8 mouse cellular contexts compared by ENCODE assay signal in the genomic region with DNA sequence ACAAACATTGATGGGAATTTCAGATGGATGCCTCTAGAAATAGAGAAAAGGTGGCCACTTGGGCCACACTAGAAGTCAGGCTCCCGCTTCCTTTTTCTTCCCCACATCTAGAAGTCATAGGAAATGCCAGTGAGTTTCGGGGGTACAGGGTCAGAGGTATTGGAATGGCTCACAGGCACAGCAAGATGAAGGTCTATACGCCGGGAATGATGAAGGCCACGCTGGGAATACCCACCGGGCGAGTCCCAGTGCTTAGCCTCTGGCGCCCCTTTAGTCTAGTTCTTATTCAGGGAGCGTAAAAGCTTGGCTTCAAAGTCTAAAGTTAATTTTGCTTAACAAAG. TPM values are rescaled to one million over a fixed set of nuclear protein-coding genes. Genes with fewer than 3 reads are reported as not detected.
DNase-seq lines count a peak whose midpoint lies in the region; ATAC-seq and TF ChIP-seq lines count a peak whose summit lies in the region.

No protein-coding gene starts in this region.

- no peaks in the 10 kb centered on the region for H3K27me3 ChIP-seq in kidney, embryonic 16.5 days (ENCODE audit: insufficient read depth, low read length)
- no peaks in the 10 kb centered on the region for H3K27me3 ChIP-seq in embryonic facial prominence, embryonic 12.5 days
- H3K27me3 ChIP-seq in intestine, embryonic 16.5 days (replicated peaks; ENCODE audit: control insufficient read depth, insufficient read depth, low read length) = no peaks in the 10 kb centered on the region
- H3K27me3 ChIP-seq in myocyte (ENCODE audit: control insufficient read depth, insufficient read depth, insufficient read length) = no peaks in the 10 kb centered on the region

- peak overlapping the region; percentile 3 for H3ac ChIP-seq in myocyte (ENCODE audit: control insufficient read depth, insufficient read length)

- peak overlapping the region; percentile 76 for H3K4me2 ChIP-seq in kidney, embryonic 16.5 days (replicated peaks; ENCODE audit: low read depth, low read length)
- peak overlapping the region; percentile 59 for H3K4me2 ChIP-seq in embryonic facial prominence, embryonic 12.5 days (replicated peaks)
- peak overlapping the region; percentile 90 for H3K4me2 ChIP-seq in intestine, embryonic 16.5 days (ENCODE audit: low read depth, low read length)
- peak overlapping the region; percentile 98 for H3K4me2 ChIP-seq in myocyte (ENCODE audit: low read depth)

- H3K27ac ChIP-seq in kidney, embryonic 16.5 days (ENCODE audit: low read length) = peak overlapping the region; percentile 96
- H3K27ac ChIP-seq in embryonic facial prominence, embryonic 12.5 days = peak overlapping the region; percentile 95
- H3K27ac ChIP-seq in intestine, embryonic 16.5 days (ENCODE audit: low read length) = peak overlapping the region; percentile 96

- H3K9ac ChIP-seq in kidney, embryonic 16.5 days (replicated peaks; ENCODE audit: low read length) = peak overlapping the region; percentile 91
- peak overlapping the region; percentile 79 for H3K9ac ChIP-seq in embryonic facial prominence, embryonic 12.5 days
- peak overlapping the region; percentile 89 for H3K9ac ChIP-seq in intestine, embryonic 16.5 days (ENCODE audit: low read depth, low read length)

- no peaks in the 10 kb centered on the region for H3K9me3 ChIP-seq in kidney, embryonic 16.5 days (ENCODE audit: low read length)
- no peaks in the 10 kb centered on the region for H3K9me3 ChIP-seq in embryonic facial prominence, embryonic 12.5 days
- H3K9me3 ChIP-seq in intestine, embryonic 16.5 days (ENCODE audit: control insufficient read depth, low read length) = no peaks in the 10 kb centered on the region

- H3K4me1 ChIP-seq in kidney, embryonic 16.5 days (ENCODE audit: insufficient read depth, low read length) = peaks cover 16% of the 10 kb centered on the region
- peaks cover 10% of the 10 kb centered on the region for H3K4me1 ChIP-seq in embryonic facial prominence, embryonic 12.5 days
- peaks cover 10% of the 10 kb centered on the region for H3K4me1 ChIP-seq in intestine, embryonic 16.5 days (ENCODE audit: control insufficient read depth, insufficient read depth, low read length)

- peaks cover 13% of the 10 kb centered on the region for H3K79me2 ChIP-seq in myocyte (ENCODE audit: control insufficient read depth, insufficient read depth)

- no peak for DNase-seq in kidney, postnatal 36 days
- no peak for DNase-seq in yolk sac, embryonic 10.5 days (ENCODE audit: low spot score)
- no peak for DNase-seq in adrenal gland, adult 18-20 months (ENCODE audit: low spot score in 2 of 2)

- TF ChIP-seq POLR2A in myocyte (IDR thresholded peaks at IDR 0.05; ENCODE audit: insufficient read length, low read depth) = no peak

- H3K4me3 ChIP-seq in kidney, embryonic 16.5 days (ENCODE audit: low read length) = peak overlapping the region; percentile 69
- H3K4me3 ChIP-seq in embryonic facial prominence, embryonic 12.5 days = peak overlapping the region; percentile 53
- H3K4me3 ChIP-seq in intestine, embryonic 16.5 days (ENCODE audit: low read length) = peak overlapping the region; percentile 73
- peak overlapping the region; percentile 61 for H3K4me3 ChIP-seq in myocyte

- peak; percentile 50; the same call in 1 of the 2 replicates for ATAC-seq in kidney, embryonic 16.5 days (ENCODE audit: low FRiP score, low TSS enrichment)
- 0 out of 2 replicates have a peak, but pooled peaks have one; percentile 2 for ATAC-seq in embryonic facial prominence, embryonic 12.5 days (ENCODE audit: insufficient number of reproducible peaks, insufficient read depth, low FRiP score, low TSS enrichment)
- ATAC-seq in intestine, embryonic 16.5 days = peak; percentile 49
- ATAC-seq in monocyte, adult 5-6 weeks (replicated peaks; ENCODE audit: insufficient number of reproducible peaks, low FRiP score, low TSS enrichment, poor library complexity, severe bottlenecking) = no peak

- WGBS in kidney, embryonic 16.5 days = 0% methylated on average over 9 of the region's 9 CpGs
- under 1% methylated on average over 9 of the region's 9 CpGs for WGBS in embryonic facial prominence, embryonic 12.5 days
- 1% methylated on average over 9 of the region's 9 CpGs for WGBS in intestine, embryonic 16.5 days

- peaks cover 7% of the 10 kb centered on the region; the same call in 1 of the 2 replicates for H3K36me3 ChIP-seq in kidney, embryonic 16.5 days (ENCODE audit: insufficient read depth, low read length)
- H3K36me3 ChIP-seq in embryonic facial prominence, embryonic 12.5 days = 0 out of 2 replicates have a peak, but pooled peaks cover under 1% of the 10 kb centered on the region
- no peaks in the 10 kb centered on the region for H3K36me3 ChIP-seq in intestine, embryonic 16.5 days (ENCODE audit: control insufficient read depth, insufficient read depth, low read length)
- no peaks in the 10 kb centered on the region for H3K36me3 ChIP-seq in myocyte (ENCODE audit: control insufficient read depth, insufficient read depth)

TF ChIP-seq in myocyte, 11 proteins besides CTCF, POLR2A, EP300 and RAD21:
- no peak for TF ChIP-seq E2F4 (IDR thresholded peaks at IDR 0.05; ENCODE audit: insufficient read depth)
- TF ChIP-seq MAX (IDR thresholded peaks at IDR 0.05; ENCODE audit: low read depth) = no peak
- no peak for TF ChIP-seq REST (IDR thresholded peaks at IDR 0.05; ENCODE audit: insufficient read depth, insufficient read length)
- no peak for TF ChIP-seq SRF (IDR thresholded peaks at IDR 0.05; ENCODE audit: control insufficient read depth, insufficient read length, low read depth)

RNA-seq across cellular contexts. Expression of a gene that starts 0.4 kb away (rescaled TPM):
- polyA plus RNA-seq in kidney, embryonic 16.5 days (2015; fragmentation: Nextera tagmentation; extraction: Ambion mirVana) = 42.0 and 45.0 TPM in 2 replicates
- polyA plus RNA-seq in embryonic facial prominence, embryonic 12.5 days (2016; fragmentation: Nextera tagmentation; extraction: Ambion mirVana) = 36.2 and 38.3 TPM in 2 replicates
- polyA plus RNA-seq in intestine, embryonic 16.5 days (2015; fragmentation: Nextera tagmentation; extraction: Ambion mirVana) = 24.7 and 25.5 TPM in 2 replicates
- polyA plus RNA-seq in myocyte (2012; fragmentation: generic; extraction: Trizol) = 6.2 TPM
- total RNA-seq in monocyte, adult 5-6 weeks (2017) = 12.1 to 21.8 TPM (median 14.6 TPM) in 3 replicates
- 10 to 100 TPM; 14.5 to 19.1 TPM for total RNA-seq in adrenal gland, adult 18-20 months (2021)

RNA-seq across cellular contexts. Expression of a gene that starts 4.2 kb away (rescaled TPM):
- polyA plus RNA-seq in kidney, embryonic 16.5 days (2015; fragmentation: Nextera tagmentation; extraction: Ambion mirVana) = 0.15 and 0.35 TPM in 2 replicates
- not detected in 2 replicates for polyA plus RNA-seq in embryonic facial prominence, embryonic 12.5 days (2016; fragmentation: Nextera tagmentation; extraction: Ambion mirVana)
- 0.44 and 0.53 TPM in 2 replicates for polyA plus RNA-seq in intestine, embryonic 16.5 days (2015; fragmentation: Nextera tagmentation; extraction: Ambion mirVana)
- 0.24 TPM for polyA plus RNA-seq in myocyte (2012; fragmentation: generic; extraction: Trizol)
- not detected in 3 replicates for total RNA-seq in monocyte, adult 5-6 weeks (2017)
- not detected for total RNA-seq in adrenal gland, adult 18-20 months (2021)

RNA-seq across cellular contexts. Expression of a gene that starts 19.5 kb away (rescaled TPM):
- polyA plus RNA-seq in kidney, embryonic 16.5 days (2015; fragmentation: Nextera tagmentation; extraction: Ambion mirVana) = 343 and 370 TPM in 2 replicates
- polyA plus RNA-seq in embryonic facial prominence, embryonic 12.5 days (2016; fragmentation: Nextera tagmentation; extraction: Ambion mirVana) = 306 and 319 TPM in 2 replicates
- 295 and 297 TPM in 2 replicates for polyA plus RNA-seq in intestine, embryonic 16.5 days (2015; fragmentation: Nextera tagmentation; extraction: Ambion mirVana)
- 91.8 TPM for polyA plus RNA-seq in myocyte (2012; fragmentation: generic; extraction: Trizol)
- 31.0 to 45.3 TPM (median 42.6 TPM) in 3 replicates for total RNA-seq in monocyte, adult 5-6 weeks (2017)
- 100 to 1,000 TPM; 147 to 165 TPM for total RNA-seq in adrenal gland, adult 18-20 months (2021)

RNA-seq across cellular contexts. Expression of a gene that starts 32.4 kb away (rescaled TPM):
- polyA plus RNA-seq in kidney, embryonic 16.5 days (2015; fragmentation: Nextera tagmentation; extraction: Ambion mirVana) = 12.9 and 14.9 TPM in 2 replicates
- polyA plus RNA-seq in embryonic facial prominence, embryonic 12.5 days (2016; fragmentation: Nextera tagmentation; extraction: Ambion mirVana) = 20.9 and 22.0 TPM in 2 replicates
- polyA plus RNA-seq in intestine, embryonic 16.5 days (2015; fragmentation: Nextera tagmentation; extraction: Ambion mirVana) = 16.4 and 18.0 TPM in 2 replicates
- 7.5 TPM for polyA plus RNA-seq in myocyte (2012; fragmentation: generic; extraction: Trizol)
- 17.5 to 30.8 TPM (median 30.3 TPM) in 3 replicates for total RNA-seq in monocyte, adult 5-6 weeks (2017)
- total RNA-seq in adrenal gland, adult 18-20 months (2021) = 10 to 100 TPM; 25.8 to 33.0 TPM

RNA-seq across cellular contexts. Expression of a gene that starts 34.3 kb away (rescaled TPM):
- polyA plus RNA-seq in kidney, embryonic 16.5 days (2015; fragmentation: Nextera tagmentation; extraction: Ambion mirVana) = 0.62 and 0.69 TPM in 2 replicates
- not detected in 2 replicates for polyA plus RNA-seq in embryonic facial prominence, embryonic 12.5 days (2016; fragmentation: Nextera tagmentation; extraction: Ambion mirVana)
- polyA plus RNA-seq in intestine, embryonic 16.5 days (2015; fragmentation: Nextera tagmentation; extraction: Ambion mirVana) = 1.5 and 3.5 TPM in 2 replicates
- polyA plus RNA-seq in myocyte (2012; fragmentation: generic; extraction: Trizol) = not detected
- total RNA-seq in monocyte, adult 5-6 weeks (2017) = 0.39 TPM in 1 of 3 replicates, not detected in the others
- total RNA-seq in adrenal gland, adult 18-20 months (2021) = 10 to 100 TPM in 1 of 2 experiments, under 1 TPM in 1; 0.64 to 10.7 TPM
